Mouse (Mus musculus) hindbrain, embryonic 13.5 days (tissue): Measurements from ENCODE around the gene Gm38431. TPM values are rescaled to one million over a fixed set of nuclear protein-coding genes. Genes with fewer than 3 reads are reported as not detected.

Experiments used
- ATAC-seq: fragments of 200-750 bp; cut with Nextera tagmentation; 2 replicates; pipeline ENCODE4 v1.8.0; 2017; ENCODE audit warnings: moderate TSS enrichment; ENCODE audit not compliant: low FRiP score
- H3K27ac ChIP-seq: fragments of 300-500 bp; sonication (generic); 2 replicates; pipeline ENCODE4 v1.5.1; 2015; ENCODE audit warnings: inconsistent platforms, mild to moderate bottlenecking, moderate library complexity
- H3K27me3 ChIP-seq: fragments of 300-500 bp; sonication (generic); 2 replicates; pipeline ENCODE4 v1.6.1; 2015; ENCODE audit warnings: mild to moderate bottlenecking, inconsistent platforms
- H3K36me3 ChIP-seq: fragments of 300-500 bp; sonication (generic); 2 replicates; pipeline ENCODE4 v1.6.1; 2015; ENCODE audit warnings: mild to moderate bottlenecking, inconsistent platforms
- H3K4me1 ChIP-seq: fragments of 300-500 bp; sonication (generic); replicated peaks from 2 replicates; pipeline ENCODE4 v1.6.1; 2015; ENCODE audit warnings: inconsistent platforms
- H3K4me2 ChIP-seq: fragments of 300-500 bp; sonication (generic); 2 replicates; pipeline ENCODE4 v1.6.1; 2015; ENCODE audit warnings: inconsistent platforms, mild to moderate bottlenecking, moderate library complexity
- H3K4me3 ChIP-seq: fragments of 300-500 bp; sonication (generic); 2 replicates; pipeline ENCODE4 v1.5.1; 2015; ENCODE audit warnings: mild to moderate bottlenecking, inconsistent platforms
- H3K9ac ChIP-seq: fragments of 300-500 bp; sonication (generic); 2 replicates; pipeline ENCODE4 v1.6.1; 2015; ENCODE audit warnings: mild to moderate bottlenecking, inconsistent platforms
- H3K9me3 ChIP-seq: fragments of 300-500 bp; sonication (generic); 2 replicates; pipeline ENCODE4 v1.6.1; 2016; ENCODE audit warnings: inconsistent platforms
- WGBS: fragments of 180-500 bp; shearing (Covaris S2); methylation state at CpG from one replicate; pipeline ENCODE4 v1.1.7; 2015; 5-methylcytosine and 5-hydroxymethylcytosine counted together
- polyA plus RNA-seq: library from polyadenylated mRNA; unstranded; fragments of >200 nt; fragmentation: Nextera tagmentation; extraction: Ambion mirVana; gene quantifications from 2 replicates; pipeline ENCODE4 v1.2.1, GENCODE M21; 2015

Gm38431 gene
- polyA plus RNA-seq, result 0.92 and 2.8 TPM in 2 replicates

DNA sequence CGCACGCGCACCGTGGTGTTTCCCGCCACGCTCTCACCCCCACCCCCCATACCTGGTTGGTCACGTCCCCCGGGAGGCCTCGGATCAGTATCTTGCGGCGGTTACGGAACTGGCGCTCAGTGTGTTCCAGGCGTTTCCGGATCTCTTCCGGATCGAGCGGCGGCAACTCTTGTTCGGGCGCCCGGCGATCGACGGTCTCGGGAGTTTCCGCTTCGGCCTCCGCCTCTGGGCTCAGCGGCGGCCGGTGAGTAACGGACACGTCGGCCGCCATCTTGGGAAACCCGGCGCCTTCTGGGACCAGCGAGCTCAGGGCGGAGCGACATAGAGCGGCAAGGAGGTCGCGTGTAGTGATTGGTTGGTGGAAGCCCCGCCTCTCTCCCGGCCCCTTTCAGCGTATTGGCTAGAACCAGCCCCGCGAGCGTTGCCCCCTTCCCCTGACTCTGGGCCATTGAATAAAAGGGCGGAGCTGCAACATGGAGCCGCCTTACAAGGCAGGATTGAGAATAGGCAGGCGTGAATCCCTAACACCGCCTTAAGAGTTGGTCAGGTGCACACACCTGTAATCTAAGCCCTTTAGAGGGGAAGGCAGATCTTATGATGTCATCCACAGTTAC, at the start of gene Gm38431, which contains the start of gene Raver1:
TSS of gene Gm38431 (minus strand) at position 291 of the 614 bp plus-strand sequence.
TSS of gene Raver1 (minus strand) at position 302 of the 614 bp plus-strand sequence.
- peak; percentile 99 for ATAC-seq
- Histone ChIP-seq H3K36me3 (peaks cover 33% of the 10 kb centered on the region), H3K27ac (peak within 1 kb of the TSS; percentile 93), H3K4me3 (peak within 1 kb of the TSS; percentile 66), H3K27me3 (no peaks in the 10 kb centered on the region), H3K9me3 (no peaks in the 10 kb centered on the region), H3K4me1 (peaks cover 30% of the 10 kb centered on the region), H3K9ac (peak within 1 kb of the TSS; percentile 78), H3K4me2 (peak within 1 kb of the TSS; percentile 84)
- WGBS, result under 1% methylated on average over 54 of the region's 54 CpGs

DNA sequence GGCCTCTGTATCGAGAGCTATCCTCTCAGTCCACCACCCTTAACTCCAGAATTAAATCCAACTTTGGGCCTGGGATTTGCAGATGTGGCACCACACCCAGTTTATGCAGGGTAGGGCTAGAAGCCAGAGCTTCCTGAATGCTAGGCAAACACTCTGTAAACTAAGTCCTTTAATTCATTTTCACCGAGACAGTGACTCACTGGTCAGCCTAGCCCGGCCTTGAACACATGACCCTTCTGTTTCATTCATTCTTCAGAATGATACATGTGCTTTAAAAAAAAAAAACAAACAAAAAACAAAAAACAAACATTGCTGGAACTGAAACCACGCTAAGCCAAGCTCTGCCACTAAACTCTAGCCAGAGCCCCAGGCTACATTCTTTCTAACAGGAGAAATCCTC, 46.6 kb upstream of the Gm38431 start:
- H3K4me3 ChIP-seq, result no peak overlapping the region
- no peaks in the 10 kb centered on the region for H3K27me3 ChIP-seq
- 88% methylated on average over 4 of the region's 4 CpGs for WGBS
- no peak overlapping the region for H3K4me2 ChIP-seq
- H3K4me1 ChIP-seq, result no peaks in the 10 kb centered on the region
- H3K36me3 ChIP-seq, result peaks cover 60% of the 10 kb centered on the region
- no peak overlapping the region for H3K9ac ChIP-seq
- no peak overlapping the region for H3K27ac ChIP-seq
- no peaks in the 10 kb centered on the region for H3K9me3 ChIP-seq
- no peak for ATAC-seq

DNA sequence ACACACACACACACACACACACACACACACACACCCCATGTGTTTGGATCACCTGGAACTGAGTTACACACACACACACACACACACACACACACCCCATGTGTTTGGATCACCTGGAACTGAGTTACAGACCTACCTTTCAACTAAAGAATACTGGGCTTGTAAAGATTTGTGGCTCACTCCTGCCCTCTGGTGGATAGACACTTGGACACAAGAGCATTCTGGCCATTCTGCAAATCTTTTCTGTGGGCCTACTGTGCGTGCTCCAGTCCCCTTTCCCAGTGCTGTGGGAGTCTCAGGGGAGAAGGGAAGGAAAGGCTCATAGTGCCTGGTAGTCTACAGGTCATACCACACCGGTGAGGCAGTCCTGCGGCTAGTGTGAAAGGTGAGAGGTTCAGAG, 45.4 kb upstream of the Gm38431 start:
- ATAC-seq, result 0 out of 2 replicates have a peak, but pooled peaks have one; percentile 21
- H3K4me2 ChIP-seq, result no peak overlapping the region
- H3K4me3 ChIP-seq, result no peak overlapping the region
- no peak overlapping the region for H3K27ac ChIP-seq
- WGBS, result 62% methylated on average over 3 of the region's 3 CpGs
- H3K4me1 ChIP-seq, result no peaks in the 10 kb centered on the region
- H3K36me3 ChIP-seq, result peaks cover 48% of the 10 kb centered on the region
- no peak overlapping the region for H3K9ac ChIP-seq
- no peaks in the 10 kb centered on the region for H3K27me3 ChIP-seq
- no peaks in the 10 kb centered on the region for H3K9me3 ChIP-seq

DNA sequence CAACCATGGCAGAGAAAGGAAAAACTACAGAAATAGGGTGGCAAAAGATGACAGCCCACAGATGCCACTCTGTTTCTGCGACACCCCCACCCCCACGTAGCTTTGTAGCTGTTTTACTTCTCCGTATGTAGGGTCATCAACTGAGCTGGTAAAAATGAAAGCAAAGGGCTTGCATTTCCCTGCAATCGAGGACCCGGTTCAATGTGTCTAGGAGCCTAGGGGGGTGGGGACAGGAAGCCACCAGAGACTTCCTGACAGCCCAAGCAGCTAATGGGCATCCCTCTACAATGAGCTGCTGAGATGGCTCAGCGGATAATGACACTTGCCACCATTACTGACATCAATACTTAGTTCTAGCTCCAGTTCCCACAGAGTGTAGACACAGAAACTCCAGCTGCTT, 44.6 kb upstream of the Gm38431 start:
- no peak overlapping the region for H3K4me3 ChIP-seq
- H3K36me3 ChIP-seq, result peaks cover 40% of the 10 kb centered on the region
- H3K9ac ChIP-seq, result no peak overlapping the region
- no peak overlapping the region for H3K27ac ChIP-seq
- ATAC-seq, result no peak
- no peaks in the 10 kb centered on the region for H3K27me3 ChIP-seq
- WGBS, result 81% methylated on average over 6 of the region's 6 CpGs
- H3K9me3 ChIP-seq, result no peaks in the 10 kb centered on the region
- no peaks in the 10 kb centered on the region for H3K4me1 ChIP-seq
- no peak overlapping the region for H3K4me2 ChIP-seq

DNA sequence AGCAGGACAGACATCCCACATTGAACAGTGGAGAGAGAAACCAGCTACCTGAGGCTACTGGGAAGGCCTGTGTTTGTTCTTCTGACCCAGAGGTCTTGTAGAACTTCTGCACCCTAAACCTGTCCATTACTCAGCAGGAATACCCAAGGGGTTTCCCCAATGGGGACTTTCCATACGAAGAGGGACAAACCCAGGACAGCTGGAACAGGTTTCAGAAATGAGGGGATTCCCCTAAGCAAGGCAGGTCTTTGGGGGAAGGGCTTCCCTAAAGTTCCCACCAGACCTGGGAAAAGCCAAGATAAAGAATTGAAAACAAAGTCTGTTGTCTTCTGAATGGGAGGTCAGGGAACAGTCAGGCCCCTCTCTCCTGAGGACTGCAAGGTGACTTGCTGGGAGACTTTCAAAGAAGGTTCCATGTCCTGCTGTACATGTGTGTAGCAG, 44.2 kb upstream of the Gm38431 start:
- Histone ChIP-seq H3K4me1 (no peaks in the 10 kb centered on the region), H3K4me3 (no peak overlapping the region), H3K36me3 (peaks cover 36% of the 10 kb centered on the region), H3K9ac (no peak overlapping the region), H3K9me3 (no peaks in the 10 kb centered on the region), H3K27ac (no peak overlapping the region), H3K4me2 (no peak overlapping the region), H3K27me3 (no peaks in the 10 kb centered on the region)
- 69% methylated on average over 1 of the region's 1 CpGs for WGBS
- ATAC-seq, result no peak

DNA sequence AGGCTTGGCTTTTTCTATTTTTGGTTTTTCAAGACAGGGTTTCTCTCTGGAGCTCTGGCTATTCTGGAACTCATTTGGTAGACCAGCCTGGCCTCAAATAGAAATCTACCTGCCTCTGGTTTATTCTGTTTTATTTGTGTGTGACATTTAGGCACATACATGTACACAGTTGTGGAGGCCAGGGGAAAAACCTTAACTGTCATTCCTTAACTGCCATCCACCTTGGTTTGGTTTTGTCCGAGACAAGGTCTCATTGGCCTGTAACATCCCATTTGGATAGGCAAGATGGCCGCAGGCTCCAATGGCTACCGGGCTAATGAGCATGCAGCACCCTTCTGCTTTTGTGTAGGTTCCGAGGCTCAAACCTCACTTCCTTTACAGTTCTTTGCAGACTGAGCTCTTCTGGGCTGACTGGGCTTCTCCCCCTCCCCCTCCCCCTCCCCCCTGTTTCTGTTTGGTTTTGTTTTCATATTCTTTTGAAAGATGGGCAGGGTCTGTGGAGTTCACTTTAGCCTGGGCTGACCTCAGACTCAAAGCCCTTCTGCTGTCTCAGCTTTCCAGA, 43.6 kb upstream of the Gm38431 start:
- Histone ChIP-seq H3K4me2 (no peak overlapping the region), H3K4me3 (no peak overlapping the region), H3K9ac (no peak overlapping the region), H3K36me3 (peaks cover 30% of the 10 kb centered on the region), H3K9me3 (no peaks in the 10 kb centered on the region), H3K27ac (no peak overlapping the region), H3K4me1 (peaks cover 3% of the 10 kb centered on the region), H3K27me3 (no peaks in the 10 kb centered on the region)
- no peak for ATAC-seq
- 83% methylated on average over 4 of the region's 4 CpGs for WGBS

DNA sequence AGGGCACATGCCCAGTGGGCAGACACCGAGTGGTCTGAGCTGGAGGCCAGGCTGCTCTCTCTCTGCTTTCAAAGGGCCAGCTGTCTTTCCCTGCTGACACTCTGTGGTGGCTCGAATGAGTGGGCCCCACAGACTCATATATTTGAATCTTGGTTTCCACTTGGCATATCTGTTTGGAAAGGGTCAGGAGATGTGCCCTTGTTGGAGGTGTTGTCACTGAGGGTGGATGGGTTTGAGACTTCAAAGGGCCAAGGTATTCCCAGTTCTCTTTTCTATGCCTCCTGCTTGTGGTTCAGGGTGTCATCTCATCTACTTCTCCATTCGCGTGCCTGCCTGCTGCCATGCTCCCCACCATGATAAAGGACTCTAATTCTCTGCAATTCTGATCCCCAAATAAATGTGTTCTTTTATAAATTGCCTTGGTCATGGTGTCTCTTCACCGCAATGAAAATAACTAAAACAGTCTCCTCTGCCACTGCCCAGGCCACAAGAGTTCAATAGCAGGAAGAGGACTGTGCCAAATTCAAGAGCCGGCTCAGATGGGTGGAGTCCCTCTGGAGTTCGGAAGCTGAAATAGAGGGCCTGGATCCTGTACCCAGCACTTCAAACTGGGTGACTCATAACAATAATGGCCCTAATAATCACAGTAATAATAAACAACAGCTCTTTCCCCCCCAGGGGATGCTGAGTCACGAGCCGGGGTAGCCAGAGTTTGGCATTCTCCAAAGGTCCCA, 43.0 kb upstream of the Gm38431 start:
- Histone ChIP-seq H3K36me3 (peaks cover 24% of the 10 kb centered on the region), H3K9me3 (no peaks in the 10 kb centered on the region), H3K27me3 (no peaks in the 10 kb centered on the region), H3K27ac (no peak overlapping the region), H3K4me2 (no peak overlapping the region), H3K4me1 (peaks cover 7% of the 10 kb centered on the region), H3K4me3 (no peak overlapping the region), H3K9ac (no peak overlapping the region)
- 74% methylated on average over 9 of the region's 9 CpGs for WGBS
- no peak for ATAC-seq

DNA sequence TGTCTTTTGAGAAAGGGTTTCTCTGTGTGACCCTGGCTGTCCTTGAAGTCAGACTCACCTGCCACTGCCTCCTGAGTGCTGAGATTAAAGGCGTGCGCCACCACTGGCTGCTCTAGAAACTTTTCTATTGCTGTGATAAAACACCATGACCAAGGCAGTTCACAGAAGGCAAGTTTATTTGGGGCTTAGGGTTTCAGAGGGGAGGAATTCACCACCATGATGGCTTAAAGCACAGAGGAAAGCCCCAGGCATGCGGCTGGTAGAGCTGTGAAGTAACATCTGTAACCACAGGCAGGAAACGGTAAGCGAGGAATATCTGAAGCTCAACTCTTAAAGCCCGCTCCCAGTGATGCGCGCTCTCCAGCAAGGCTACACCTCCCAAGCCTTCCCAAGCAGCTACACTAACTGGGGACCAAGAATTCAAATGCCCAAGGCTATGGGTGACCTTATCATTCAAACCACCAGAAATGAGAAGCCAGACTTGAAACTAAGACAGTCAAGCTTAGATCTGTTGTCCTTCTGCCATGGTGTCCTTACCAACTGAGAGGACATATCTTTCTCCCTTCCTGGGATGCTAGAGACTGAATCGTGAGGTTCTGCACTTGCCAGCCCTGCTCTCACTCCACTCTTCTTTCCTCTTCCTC, 41.4 kb upstream of the Gm38431 start:
- Histone ChIP-seq H3K36me3 (peaks cover 12% of the 10 kb centered on the region), H3K4me1 (peaks cover 7% of the 10 kb centered on the region), H3K27me3 (no peaks in the 10 kb centered on the region), H3K9ac (0 out of 2 replicates have a peak overlapping the region, but pooled peaks have one; percentile 29), H3K27ac (no peak overlapping the region), H3K4me2 (no peak overlapping the region), H3K4me3 (no peak overlapping the region), H3K9me3 (no peaks in the 10 kb centered on the region)
- ATAC-seq, result no peak
- WGBS, result 86% methylated on average over 9 of the region's 9 CpGs

DNA sequence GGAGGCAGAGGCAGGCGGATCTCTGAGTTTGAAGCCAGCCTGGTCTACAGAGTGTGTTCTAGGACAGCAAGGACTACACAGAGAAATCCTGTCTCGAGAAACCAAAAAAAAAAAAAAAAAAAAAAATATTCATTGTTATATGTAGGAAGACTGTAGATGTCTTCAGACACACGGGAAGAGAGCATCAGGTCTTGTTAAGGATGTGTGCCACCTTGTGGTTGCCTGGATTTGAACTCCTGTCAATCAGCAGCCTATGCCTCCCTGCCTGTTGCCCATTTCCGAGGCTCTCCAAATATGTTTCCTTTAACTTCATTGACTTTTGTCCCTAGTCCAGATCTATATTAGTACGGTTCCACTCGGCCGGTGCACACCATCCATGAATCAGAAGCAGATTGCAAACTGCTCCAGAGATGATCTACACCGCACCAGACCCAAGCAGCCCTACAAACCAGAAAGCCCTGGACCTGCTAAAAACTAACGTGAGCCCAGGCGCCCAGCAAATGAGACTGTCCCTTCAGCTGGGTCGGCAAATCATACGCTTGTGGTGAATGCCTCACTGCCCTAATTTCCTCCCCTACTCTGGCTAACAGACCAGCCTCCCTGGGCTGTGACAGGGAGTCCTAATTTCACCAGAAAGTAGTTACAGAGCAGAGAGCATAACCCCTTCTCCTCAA, 40.4 kb upstream of the Gm38431 start:
- H3K27ac ChIP-seq, result no peak overlapping the region

DNA sequence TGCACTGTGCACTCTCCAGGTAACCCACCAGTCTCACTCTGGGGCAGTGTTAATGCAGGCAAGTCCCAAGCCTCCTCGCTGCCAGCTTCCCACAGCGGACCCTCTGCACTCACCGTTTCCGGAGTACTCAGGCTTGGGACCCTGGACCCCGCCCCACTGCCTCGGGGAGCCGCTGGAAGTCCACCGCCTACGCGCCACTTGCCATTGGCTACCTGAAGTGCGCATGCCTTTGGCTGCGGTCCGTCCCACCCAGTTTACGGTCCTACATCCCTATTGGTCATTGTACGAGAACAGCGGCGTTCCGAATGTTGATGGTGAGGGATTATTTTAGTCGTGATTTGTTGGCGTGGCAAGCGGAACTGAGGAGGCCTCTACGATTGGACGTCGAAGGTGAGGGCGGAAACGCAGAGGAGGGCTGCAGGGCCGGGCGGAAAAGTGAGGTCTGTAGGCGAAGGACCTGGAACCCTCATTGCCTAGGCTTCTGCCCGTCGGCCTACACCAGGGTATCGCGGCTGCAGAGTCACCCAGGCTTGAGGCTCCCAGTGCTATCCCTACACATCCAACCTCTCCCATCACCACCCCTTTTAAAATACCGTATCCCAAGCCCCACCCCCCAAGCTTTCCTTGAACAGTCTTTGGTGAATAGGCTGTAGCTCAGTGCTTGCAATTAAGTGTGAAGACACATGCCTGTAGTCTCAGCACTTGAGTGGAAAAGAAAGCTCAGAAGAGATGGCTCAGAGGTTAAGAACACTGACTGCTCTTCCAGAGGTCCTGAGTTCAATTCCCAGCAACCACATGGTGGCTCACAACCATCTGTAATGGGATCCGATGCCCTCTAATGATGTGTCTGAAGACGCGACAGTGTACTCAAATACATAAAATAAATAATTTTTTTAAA, 39.5 kb upstream of the Gm38431 start, which contains the start of gene Tyk2:
TSS of gene Tyk2 (minus strand) at position 185 of the 898 bp plus-strand sequence.
- H3K4me3 ChIP-seq, result peak within 1 kb of the TSS; percentile 62
- peaks cover 7% of the 10 kb centered on the region for H3K4me1 ChIP-seq
- H3K27ac ChIP-seq, result peak within 1 kb of the TSS; percentile 74
- H3K4me2 ChIP-seq, result peak within 1 kb of the TSS; percentile 66
- H3K9me3 ChIP-seq, result no peaks in the 10 kb centered on the region
- peak; percentile 98 for ATAC-seq
- no peaks in the 10 kb centered on the region for H3K27me3 ChIP-seq
- peak within 1 kb of the TSS; percentile 72 for H3K9ac ChIP-seq
- H3K36me3 ChIP-seq, result peaks cover 21% of the 10 kb centered on the region
- 7% methylated on average over 37 of the region's 37 CpGs for WGBS

More for the DNA sequence above, 40.4 kb upstream of the Gm38431 start:
- WGBS, result 87% methylated on average over 12 of the region's 12 CpGs
- Histone ChIP-seq H3K36me3 (peaks cover 12% of the 10 kb centered on the region), H3K4me2 (no peak overlapping the region; the same call in 1 of the 2 replicates), H3K27me3 (no peaks in the 10 kb centered on the region), H3K9me3 (no peaks in the 10 kb centered on the region), H3K9ac (0 out of 2 replicates have a peak overlapping the region, but pooled peaks have one; percentile 29), H3K4me3 (no peak overlapping the region), H3K4me1 (peaks cover 7% of the 10 kb centered on the region)
- ATAC-seq, result no peak

DNA sequence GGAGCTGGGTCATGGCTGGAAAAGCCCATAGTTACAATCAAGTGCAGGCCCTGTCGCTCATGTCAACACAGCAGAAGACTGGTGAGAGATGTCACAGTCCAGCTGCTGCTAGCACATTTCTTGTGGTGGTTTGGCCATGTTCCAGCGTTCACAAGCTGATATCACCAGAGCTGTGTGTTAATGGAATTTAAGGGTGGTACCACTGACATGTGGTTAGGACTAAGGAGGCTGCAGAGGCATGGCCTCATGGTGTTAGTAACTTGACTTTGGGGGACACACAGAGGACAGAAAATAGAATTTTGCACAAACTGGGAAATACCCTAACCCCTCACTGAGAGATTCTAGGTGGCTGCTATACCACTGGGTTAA, 34.4 kb upstream of the Gm38431 start:
- Histone ChIP-seq H3K4me3 (no peak overlapping the region), H3K36me3 (peaks cover 71% of the 10 kb centered on the region), H3K27ac (no peak overlapping the region), H3K9me3 (no peaks in the 10 kb centered on the region), H3K9ac (no peak overlapping the region), H3K4me2 (no peak overlapping the region), H3K27me3 (no peaks in the 10 kb centered on the region), H3K4me1 (peaks cover 7% of the 10 kb centered on the region)
- ATAC-seq, result no peak
- WGBS, result 83% methylated on average over 2 of the region's 2 CpGs
